Mouse (Mus musculus): ENCODE measurements at regions not wholly inside any gene's neighbourhood (a gene's known extent, or its start where the extent isn't known, plus 50 kb on each side); places are given as distances from the start of the nearest gene placed in this dataset.
A peak's percentile ranks its signal among the peaks of the same experiment; 100 is the strongest.

GRCm38 (mm10) chr6:117366563-117366962 lies 198.2 kb downstream of the Cxcl12 start:
- 84% methylated on average over 6 of the region's 6 CpGs for WGBS
- Histone ChIP-seq H3K27ac (replicated peaks; ENCODE audit: low read depth, low read length) (no peak overlapping the region), H3K4me2 (ENCODE audit: low read depth, severe bottlenecking) (no peak overlapping the region), H3K9me3 (ENCODE audit: control insufficient read depth, low read length) (no peaks in the 10 kb centered on the region), H3K4me1 (ENCODE audit: control insufficient read depth, insufficient read depth, low read length) (no peaks in the 10 kb centered on the region), H3K9ac (ENCODE audit: low read length) (no peak overlapping the region), H3K36me3 (ENCODE audit: control insufficient read depth, insufficient read depth, low read length) (no peaks in the 10 kb centered on the region), H3K4me3 (ENCODE audit: low read depth, low read length) (no peak overlapping the region), H3K27me3 (ENCODE audit: control insufficient read depth, insufficient read depth, low read length) (no peaks in the 10 kb centered on the region)
- ATAC-seq (ENCODE audit: insufficient number of reproducible peaks, low FRiP score, low TSS enrichment, low read depth) (no peak), DNase-seq (ENCODE audit: low spot score) (no peak)

DNA sequence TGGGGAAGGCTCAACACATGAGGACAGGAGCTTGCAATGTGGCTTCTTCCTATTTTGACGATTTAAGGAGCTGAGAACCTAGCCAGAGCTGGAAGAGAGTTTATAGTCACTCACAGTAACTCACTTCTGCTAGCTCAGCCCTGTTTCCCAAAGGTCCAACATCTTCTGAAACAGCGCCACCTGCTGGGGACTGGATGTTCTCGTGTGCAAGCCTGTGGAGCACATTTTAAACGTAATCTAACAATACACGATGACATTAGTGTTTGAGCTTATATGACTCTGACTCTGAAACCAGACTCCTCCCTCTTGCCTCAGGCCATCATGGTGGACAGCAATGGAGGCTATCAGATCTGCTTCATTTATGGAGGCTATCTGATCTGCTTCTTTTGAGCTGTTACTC lies 207.7 kb downstream of the Cxcl12 start:
- no peak overlapping the region for H3K9ac ChIP-seq (ENCODE audit: low read length)
- H3K27me3 ChIP-seq (ENCODE audit: control insufficient read depth, insufficient read depth, low read length): no peaks in the 10 kb centered on the region
- no peaks in the 10 kb centered on the region for H3K36me3 ChIP-seq (ENCODE audit: control insufficient read depth, insufficient read depth, low read length)
- no peak overlapping the region for H3K27ac ChIP-seq (replicated peaks; ENCODE audit: low read depth, low read length)
- no peaks in the 10 kb centered on the region for H3K9me3 ChIP-seq (ENCODE audit: control insufficient read depth, low read length)
- ATAC-seq (ENCODE audit: insufficient number of reproducible peaks, low FRiP score, low TSS enrichment, low read depth) (no peak), DNase-seq (ENCODE audit: low spot score) (no peak)
- WGBS: 91% methylated on average over 5 of the region's 5 CpGs
- H3K4me1 ChIP-seq (ENCODE audit: control insufficient read depth, insufficient read depth, low read length): no peaks in the 10 kb centered on the region
- H3K4me2 ChIP-seq (ENCODE audit: low read depth, severe bottlenecking): no peak overlapping the region
- H3K4me3 ChIP-seq (ENCODE audit: low read depth, low read length): no peak overlapping the region

DNA sequence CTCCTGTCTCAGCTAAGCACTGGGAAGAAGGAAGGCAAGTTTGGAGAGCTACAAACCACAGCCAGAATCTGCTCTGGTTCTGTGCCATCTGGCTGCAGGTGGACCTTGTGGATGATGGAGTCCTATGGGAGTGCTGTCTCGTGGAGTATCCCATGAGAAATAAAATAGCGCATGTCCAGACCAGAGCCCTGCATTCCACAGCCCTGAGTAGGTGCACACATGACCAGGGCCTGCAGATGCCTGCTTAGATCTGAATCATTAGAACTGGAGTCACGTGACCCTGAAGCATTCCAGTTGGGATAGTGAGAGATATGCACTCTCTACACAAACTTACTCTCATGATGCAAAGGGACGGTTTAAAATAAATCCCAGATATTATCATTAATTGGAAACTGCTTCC lies 211.6 kb downstream of the Cxcl12 start:
- no peaks in the 10 kb centered on the region for H3K27me3 ChIP-seq (ENCODE audit: control insufficient read depth, insufficient read depth, low read length)
- 85% methylated on average over 4 of the region's 4 CpGs for WGBS
- no peak for ATAC-seq (ENCODE audit: insufficient number of reproducible peaks, low FRiP score, low TSS enrichment, low read depth)
- DNase-seq (ENCODE audit: low spot score): no peak
- H3K4me3 ChIP-seq (ENCODE audit: low read depth, low read length): no peak overlapping the region
- no peak overlapping the region for H3K9ac ChIP-seq (ENCODE audit: low read length)
- H3K27ac ChIP-seq (replicated peaks; ENCODE audit: low read depth, low read length): no peak overlapping the region
- no peaks in the 10 kb centered on the region for H3K4me1 ChIP-seq (ENCODE audit: control insufficient read depth, insufficient read depth, low read length)
- no peaks in the 10 kb centered on the region for H3K9me3 ChIP-seq (ENCODE audit: control insufficient read depth, low read length)
- H3K36me3 ChIP-seq (ENCODE audit: control insufficient read depth, insufficient read depth, low read length): no peaks in the 10 kb centered on the region
- H3K4me2 ChIP-seq (ENCODE audit: low read depth, severe bottlenecking): no peak overlapping the region

DNA sequence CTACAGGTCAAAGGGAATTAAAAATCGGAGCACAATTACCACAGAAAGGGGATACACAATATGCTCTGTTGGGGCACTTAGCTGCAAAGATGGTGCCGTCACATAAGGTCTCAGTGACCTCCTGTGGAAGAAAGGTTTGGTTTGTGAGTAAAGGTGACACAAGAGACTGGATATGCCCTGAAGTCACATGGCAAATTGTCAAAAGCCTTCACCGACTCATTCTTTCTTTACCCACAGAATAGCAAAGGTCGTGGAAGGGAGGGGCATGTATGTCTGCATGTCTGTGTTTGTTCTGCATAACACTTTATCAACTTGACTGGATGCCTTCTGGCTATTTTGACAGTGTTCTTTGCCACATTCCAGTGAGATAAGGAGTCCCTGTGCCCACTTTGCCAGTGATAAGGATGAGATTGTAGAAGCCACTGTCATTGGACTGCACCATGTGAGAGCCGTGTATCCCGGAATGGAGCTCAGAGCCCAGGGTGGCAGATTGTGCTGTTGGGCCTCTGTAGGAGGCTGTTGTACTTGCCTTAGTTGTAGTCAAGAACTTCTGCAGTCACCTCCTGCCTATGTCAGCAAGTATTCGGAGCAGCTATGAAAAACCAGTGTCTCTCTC lies 222.0 kb downstream of the Cxcl12 start:
- Histone ChIP-seq H3K36me3 (ENCODE audit: control insufficient read depth, insufficient read depth, low read length) (no peaks in the 10 kb centered on the region), H3K27ac (replicated peaks; ENCODE audit: low read depth, low read length) (no peak overlapping the region), H3K4me2 (ENCODE audit: low read depth, severe bottlenecking) (no peak overlapping the region), H3K9ac (ENCODE audit: low read length) (no peak overlapping the region), H3K4me3 (ENCODE audit: low read depth, low read length) (no peak overlapping the region), H3K4me1 (ENCODE audit: control insufficient read depth, insufficient read depth, low read length) (no peaks in the 10 kb centered on the region), H3K9me3 (ENCODE audit: control insufficient read depth, low read length) (no peaks in the 10 kb centered on the region), H3K27me3 (ENCODE audit: control insufficient read depth, insufficient read depth, low read length) (no peaks in the 10 kb centered on the region)
- DNase-seq (ENCODE audit: low spot score) (no peak), ATAC-seq (ENCODE audit: insufficient number of reproducible peaks, low FRiP score, low TSS enrichment, low read depth) (no peak)
- 62% methylated on average over 7 of the region's 7 CpGs for WGBS

- Histone ChIP-seq H3K36me3 (ENCODE audit: control insufficient read depth, insufficient read depth, low read length) (no peaks in the 10 kb centered on the region), H3K27me3 (ENCODE audit: control insufficient read depth, insufficient read depth, low read length) (no peaks in the 10 kb centered on the region), H3K4me3 (ENCODE audit: low read depth, low read length) (no peak overlapping the region), H3K4me1 (ENCODE audit: control insufficient read depth, insufficient read depth, low read length) (no peaks in the 10 kb centered on the region), H3K9me3 (ENCODE audit: control insufficient read depth, low read length) (no peaks in the 10 kb centered on the region), H3K4me2 (ENCODE audit: low read depth, severe bottlenecking) (no peak overlapping the region), H3K27ac (replicated peaks; ENCODE audit: low read depth, low read length) (no peak overlapping the region), H3K9ac (ENCODE audit: low read length) (no peak overlapping the region)
- no peak for ATAC-seq (ENCODE audit: insufficient number of reproducible peaks, low FRiP score, low TSS enrichment, low read depth)
- DNase-seq (ENCODE audit: low spot score): no peak
Observed at GRCm38 (mm10) chr6:117393480-117393879, 225.1 kb downstream of the Cxcl12 start.

GRCm38 (mm10) chr6:117405589-117406311 lies 237.4 kb downstream of the Cxcl12 start:
- H3K27me3 ChIP-seq (ENCODE audit: control insufficient read depth, insufficient read depth, low read length): no peaks in the 10 kb centered on the region
- no peak for DNase-seq (ENCODE audit: low spot score)

DNA sequence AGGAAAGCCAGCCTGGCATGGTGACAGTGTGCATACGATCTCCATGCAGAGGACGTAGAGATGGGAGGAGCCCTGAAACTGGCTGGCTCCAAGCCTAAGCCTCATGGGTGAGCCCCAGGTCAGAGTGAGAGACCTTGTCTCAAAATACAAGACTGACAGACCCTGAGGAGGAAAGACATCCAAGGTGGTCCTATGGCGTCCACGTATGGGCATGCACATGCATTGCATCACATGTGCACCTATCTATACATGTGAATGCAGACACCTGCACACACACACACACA lies 237.9 kb downstream of the Cxcl12 start:
- Histone ChIP-seq H3K4me3 (ENCODE audit: low read depth, low read length) (no peak overlapping the region), H3K9me3 (ENCODE audit: control insufficient read depth, low read length) (no peaks in the 10 kb centered on the region), H3K9ac (ENCODE audit: low read length) (no peak overlapping the region), H3K4me1 (ENCODE audit: control insufficient read depth, insufficient read depth, low read length) (peaks cover 18% of the 10 kb centered on the region), H3K4me2 (ENCODE audit: low read depth, severe bottlenecking) (peak overlapping the region; percentile 3; the same call in 1 of the 2 replicates), H3K27me3 (ENCODE audit: control insufficient read depth, insufficient read depth, low read length) (no peaks in the 10 kb centered on the region), H3K36me3 (ENCODE audit: control insufficient read depth, insufficient read depth, low read length) (no peaks in the 10 kb centered on the region), H3K27ac (replicated peaks; ENCODE audit: low read depth, low read length) (peak overlapping the region; percentile 78; the same call in 1 of the 2 replicates)
- DNase-seq (ENCODE audit: low spot score) (no peak), ATAC-seq (ENCODE audit: insufficient number of reproducible peaks, low FRiP score, low TSS enrichment, low read depth) (0 out of 2 replicates have a peak, but pooled peaks have one; percentile 9)
- 77% methylated on average over 4 of the region's 4 CpGs for WGBS

More at GRCm38 (mm10) chr6:117405589-117406311, 237.4 kb downstream of the Cxcl12 start:
- Histone ChIP-seq H3K9ac (ENCODE audit: low read length) (no peak overlapping the region), H3K36me3 (ENCODE audit: control insufficient read depth, insufficient read depth, low read length) (no peaks in the 10 kb centered on the region), H3K27ac (replicated peaks; ENCODE audit: low read depth, low read length) (no peak overlapping the region), H3K4me3 (ENCODE audit: low read depth, low read length) (no peak overlapping the region), H3K4me2 (ENCODE audit: low read depth, severe bottlenecking) (no peak overlapping the region), H3K4me1 (ENCODE audit: control insufficient read depth, insufficient read depth, low read length) (peaks cover 18% of the 10 kb centered on the region), H3K9me3 (ENCODE audit: control insufficient read depth, low read length) (no peaks in the 10 kb centered on the region)
- ATAC-seq (ENCODE audit: insufficient number of reproducible peaks, low FRiP score, low TSS enrichment, low read depth): no peak
- 59% methylated on average over 11 of the region's 11 CpGs for WGBS

- Histone ChIP-seq H3K4me1 (ENCODE audit: control insufficient read depth, insufficient read depth, low read length) (peaks cover 18% of the 10 kb centered on the region), H3K27ac (replicated peaks; ENCODE audit: low read depth, low read length) (peak overlapping the region; percentile 78), H3K4me3 (ENCODE audit: low read depth, low read length) (no peak overlapping the region), H3K9me3 (ENCODE audit: control insufficient read depth, low read length) (no peaks in the 10 kb centered on the region), H3K36me3 (ENCODE audit: control insufficient read depth, insufficient read depth, low read length) (no peaks in the 10 kb centered on the region), H3K27me3 (ENCODE audit: control insufficient read depth, insufficient read depth, low read length) (no peaks in the 10 kb centered on the region), H3K4me2 (ENCODE audit: low read depth, severe bottlenecking) (peak overlapping the region; percentile 3; the same call in 1 of the 2 replicates), H3K9ac (ENCODE audit: low read length) (no peak overlapping the region)
- DNase-seq (ENCODE audit: low spot score) (peak; percentile 75), ATAC-seq (ENCODE audit: insufficient number of reproducible peaks, low FRiP score, low TSS enrichment, low read depth) (peak; percentile 52)
- 15% methylated on average over 9 of the region's 9 CpGs for WGBS
Observed at GRCm38 (mm10) chr6:117406757-117407156, 238.4 kb downstream of the Cxcl12 start.

Measured in limb, embryonic 11.5 days (tissue).